1 mouse cellular context compared by ENCODE assay signal in genomic region chr6:124487509-124487908, GRCm38 (mm10).
TF ChIP-seq lines count a peak whose summit lies in the region.

No protein-coding gene starts in this region.

TF ChIP-seq in MEL, 35 proteins besides CTCF, POLR2A, EP300 and RAD21:
- peak; percentile 18; the same call in 1 of the 2 replicates for TF ChIP-seq RCOR1 (IDR thresholded peaks at IDR 0.05; ENCODE audit: low read depth, low read length)
- TF ChIP-seq MYB (IDR thresholded peaks at IDR 0.05; ENCODE audit: low read depth, low read length), result 0 out of 2 replicates have a peak, but pooled peaks have one; percentile 7
- TF ChIP-seq POLR2AphosphoS5 (IDR thresholded peaks at IDR 0.05; ENCODE audit: borderline replicate concordance, low read depth, low read length), result no peak
- TF ChIP-seq TBP (IDR thresholded peaks at IDR 0.05; ENCODE audit: low read depth, low read length), result no peak
- peak; percentile 47; the same call in 1 of the 2 replicates for TF ChIP-seq ETS1 (IDR thresholded peaks at IDR 0.05; ENCODE audit: low read depth, low read length)
- TF ChIP-seq TAL1 (IDR thresholded peaks at IDR 0.05; ENCODE audit: low read length), result 0 out of 2 replicates have a peak, but pooled peaks have one; percentile 22
